Mouse (Mus musculus) adrenal gland, postnatal 10 days (tissue): Measurements from ENCODE around the gene Syt6. TPM values are rescaled to one million over a fixed set of nuclear protein-coding genes. Genes with fewer than 3 reads are reported as not detected.

Experiments
- DNase-seq: peaks from one replicate; pipeline ENCODE4 v3.0.0; 2021; ENCODE audit warnings: mixed read lengths
- long read RNA-seq, 2 experiments: library from polyadenylated mRNA; stranded (forward); transcript quantifications; one replicate each; pipeline ENCODE4 v2.0.0; 2021
- total RNA-seq, 2 experiments: library from RNA; stranded (reverse); gene quantifications; 2 replicates each; pipeline ENCODE4 v1.2.3; 2021

The Syt6 gene
- under 1 TPM in 1 of 2 experiments, not detected in 1; 0.12 TPM for total RNA-seq
- long read RNA-seq, experiment 1, result 0 reads
- long read RNA-seq, experiment 2, result 0 reads

GRCm38 (mm10) chr3:103575156-103575892 lies at the start of gene Syt6:
Gene Syt6, plus strand, starts transcription at chr3:103575231.
- no peak for DNase-seq

GRCm38 (mm10) chr3:103526201-103526704 lies 48.8 kb upstream of the Syt6 start:
- no peak for DNase-seq

- no peak for DNase-seq
Observed at GRCm38 (mm10) chr3:103526864-103527263, 48.2 kb upstream of the Syt6 start.

- DNase-seq, result no peak
Observed at GRCm38 (mm10) chr3:103534036-103534435, 41.0 kb upstream of the Syt6 start.

GRCm38 (mm10) chr3:103535207-103535606 lies 39.8 kb upstream of the Syt6 start:
- no peak for DNase-seq

GRCm38 (mm10) chr3:103539148-103539547 lies 35.9 kb upstream of the Syt6 start:
- DNase-seq, result peak; percentile 10

GRCm38 (mm10) chr3:103546166-103546565 lies 28.9 kb upstream of the Syt6 start:
- peak; percentile 7 for DNase-seq

GRCm38 (mm10) chr3:103546626-103547025 lies 28.4 kb upstream of the Syt6 start:
- DNase-seq, result no peak

GRCm38 (mm10) chr3:103550236-103550635 lies 24.8 kb upstream of the Syt6 start:
- no peak for DNase-seq

- DNase-seq, result no peak
Observed at GRCm38 (mm10) chr3:103567226-103567625, 7.8 kb upstream of the Syt6 start.

- no peak for DNase-seq
Observed at GRCm38 (mm10) chr3:103572526-103572925, 2.5 kb upstream of the Syt6 start.

GRCm38 (mm10) chr3:103573106-103573790 lies 1.8 kb upstream of the Syt6 start:
- no peak for DNase-seq

GRCm38 (mm10) chr3:103573791-103574166 lies 1.3 kb upstream of the Syt6 start:
- peak; percentile 86 for DNase-seq

- DNase-seq, result no peak
Observed at GRCm38 (mm10) chr3:103574566-103575155, 370 bp upstream of the Syt6 start.

- DNase-seq, result peak; percentile 23
Observed at GRCm38 (mm10) chr3:103575893-103576641, 1.0 kb downstream of the Syt6 start.

- no peak for DNase-seq
Observed at GRCm38 (mm10) chr3:103587136-103587535, 12.1 kb downstream of the Syt6 start.

GRCm38 (mm10) chr3:103587672-103588071 lies 12.6 kb downstream of the Syt6 start:
- DNase-seq, result no peak

- DNase-seq, result no peak
Observed at GRCm38 (mm10) chr3:103589636-103590035, 14.6 kb downstream of the Syt6 start.

GRCm38 (mm10) chr3:103592636-103593035 lies 17.6 kb downstream of the Syt6 start:
- no peak for DNase-seq

GRCm38 (mm10) chr3:103593631-103594030 lies 18.6 kb downstream of the Syt6 start:
- DNase-seq, result no peak

GRCm38 (mm10) chr3:103595271-103595810 lies 20.3 kb downstream of the Syt6 start:
- peak; percentile 44 for DNase-seq

- DNase-seq, result no peak
Observed at GRCm38 (mm10) chr3:103597586-103597985, 22.6 kb downstream of the Syt6 start.
